Mouse (Mus musculus): ENCODE data around the gene Rrp12. TPM values are rescaled to one million over a fixed set of nuclear protein-coding genes. Genes with fewer than 3 reads are reported as not detected.
A peak's percentile ranks its signal among the peaks of the same experiment; 100 is the strongest.
"Not testable (repeated sequence)": the region's sequence is repeated elsewhere in the genome, so short reads cannot be mapped to it uniquely, and the experiment has no call there.

Rrp12 gene
- polyA plus RNA-seq, 1 experiment from 2014 or later: 19.4 TPM

DNA sequence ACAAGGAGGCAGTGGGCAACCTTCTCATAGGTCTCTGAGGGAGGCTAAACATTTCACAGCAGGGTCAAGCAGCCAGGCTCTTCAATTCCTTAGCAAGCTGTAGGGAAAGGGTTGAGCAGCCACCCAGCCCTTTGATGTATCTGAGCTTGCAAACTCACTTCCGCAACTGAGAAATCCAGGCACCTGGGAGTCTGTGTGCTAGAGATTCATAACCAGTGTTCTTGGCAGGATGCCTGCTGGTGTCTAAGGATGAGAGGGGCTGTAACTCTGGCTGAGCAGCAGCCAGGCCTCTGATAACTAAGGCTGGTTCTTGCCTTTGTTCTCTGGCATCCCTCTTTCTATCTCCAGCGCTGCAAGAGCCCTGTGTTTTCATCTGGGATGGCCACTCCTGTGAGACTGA, 5.7 kb upstream of the Rrp12 start:
- 53% methylated on average over 2 of the region's 2 CpGs for WGBS

GRCm38 (mm10) chr19:41900495-41901090, 4.6 kb upstream of the Rrp12 start:
- 90% methylated on average over 8 of the region's 8 CpGs for WGBS
- H3K27ac ChIP-seq (replicated peaks): no peak overlapping the region
- no peaks in the 10 kb centered on the region for H3K9me3 ChIP-seq

More for the DNA sequence above, 5.7 kb upstream of the Rrp12 start:
- Histone ChIP-seq H3K36me3 (no peaks in the 10 kb centered on the region), H3K4me1 (replicated peaks) (peaks cover 2% of the 10 kb centered on the region; the same call in 1 of the 2 replicates), H3K9me3 (no peaks in the 10 kb centered on the region), H3K9ac (no peak overlapping the region), H3K27ac (replicated peaks) (no peak overlapping the region), H3K4me3 (no peak overlapping the region), H3K4me2 (no peak overlapping the region), H3K27me3 (no peaks in the 10 kb centered on the region)
- ATAC-seq (ENCODE audit: low FRiP score, low read depth): no peak

DNA sequence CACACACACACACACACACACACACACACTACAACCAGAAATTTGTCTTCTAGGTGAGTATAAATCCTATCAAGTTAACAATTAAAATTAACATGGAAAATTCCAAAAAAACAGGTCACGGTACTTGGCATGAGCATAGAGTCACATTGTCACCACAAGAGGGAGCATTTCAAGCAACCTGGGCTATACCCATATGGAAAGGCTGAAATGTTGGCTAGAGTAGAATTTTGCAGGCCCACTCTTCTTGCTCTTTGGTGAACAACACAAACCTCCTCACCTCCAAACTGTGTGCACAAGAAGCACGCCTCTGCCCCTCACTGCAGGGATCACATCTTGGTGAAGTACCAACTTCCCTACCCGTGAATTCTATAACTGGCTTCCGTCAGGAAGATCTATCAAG, 2.9 kb upstream of the Rrp12 start:
- Histone ChIP-seq H3K9ac (no peak overlapping the region), H3K9me3 (no peaks in the 10 kb centered on the region), H3K36me3 (no peaks in the 10 kb centered on the region), H3K4me2 (no peak overlapping the region), H3K4me3 (no peak overlapping the region), H3K4me1 (replicated peaks) (peaks cover 19% of the 10 kb centered on the region), H3K27me3 (no peaks in the 10 kb centered on the region), H3K27ac (replicated peaks) (no peak overlapping the region)
- no peak for ATAC-seq (ENCODE audit: low FRiP score, low read depth)
- WGBS: 57% methylated on average over 4 of the region's 4 CpGs

More at GRCm38 (mm10) chr19:41900495-41901090, 4.6 kb upstream of the Rrp12 start:
- H3K9ac ChIP-seq: no peak overlapping the region
- no peak for ATAC-seq (ENCODE audit: low FRiP score, low read depth)
- H3K4me1 ChIP-seq (replicated peaks): peaks cover 7% of the 10 kb centered on the region
- H3K36me3 ChIP-seq: no peaks in the 10 kb centered on the region
- no peak overlapping the region for H3K4me3 ChIP-seq
- H3K4me2 ChIP-seq: no peak overlapping the region
- no peaks in the 10 kb centered on the region for H3K27me3 ChIP-seq

GRCm38 (mm10) chr19:41896319-41896711, 342 bp upstream of the Rrp12 start:
- no peaks in the 10 kb centered on the region for H3K9me3 ChIP-seq
- peaks cover 6% of the 10 kb centered on the region; the same call in 1 of the 2 replicates for H3K36me3 ChIP-seq
- peak; percentile 61; the same call in 1 of the 2 replicates for ATAC-seq (ENCODE audit: low FRiP score, low read depth)
- peak overlapping the region; percentile 94 for H3K4me3 ChIP-seq
- no peaks in the 10 kb centered on the region for H3K27me3 ChIP-seq
- H3K27ac ChIP-seq (replicated peaks): peak overlapping the region; percentile 60
- peak overlapping the region; percentile 63 for H3K9ac ChIP-seq
- 17% methylated on average over 18 of the region's 18 CpGs for WGBS
- H3K4me2 ChIP-seq: peak overlapping the region; percentile 81
- H3K4me1 ChIP-seq (replicated peaks): peaks cover 19% of the 10 kb centered on the region

DNA sequence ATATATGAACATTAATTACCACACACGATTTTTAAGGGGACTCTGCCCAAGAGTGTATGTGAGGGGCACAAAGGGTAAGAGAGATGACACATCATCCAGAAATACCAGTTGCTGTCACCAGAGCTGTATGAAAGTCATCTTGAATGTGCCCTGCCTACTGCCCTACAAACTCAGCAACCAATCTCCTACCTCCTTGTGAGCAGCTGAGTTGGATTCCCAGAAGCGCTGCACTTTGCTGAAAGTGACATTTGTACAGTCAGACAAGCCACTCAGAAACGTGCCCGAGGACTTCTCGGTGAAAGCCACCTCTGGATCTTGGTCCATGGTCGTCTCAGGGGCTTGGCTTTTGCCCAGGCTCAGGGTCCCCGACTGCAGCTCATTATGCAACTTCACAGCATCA, 1.0 kb downstream of the Rrp12 start:
- 50% methylated on average over 7 of the region's 7 CpGs for WGBS

DNA sequence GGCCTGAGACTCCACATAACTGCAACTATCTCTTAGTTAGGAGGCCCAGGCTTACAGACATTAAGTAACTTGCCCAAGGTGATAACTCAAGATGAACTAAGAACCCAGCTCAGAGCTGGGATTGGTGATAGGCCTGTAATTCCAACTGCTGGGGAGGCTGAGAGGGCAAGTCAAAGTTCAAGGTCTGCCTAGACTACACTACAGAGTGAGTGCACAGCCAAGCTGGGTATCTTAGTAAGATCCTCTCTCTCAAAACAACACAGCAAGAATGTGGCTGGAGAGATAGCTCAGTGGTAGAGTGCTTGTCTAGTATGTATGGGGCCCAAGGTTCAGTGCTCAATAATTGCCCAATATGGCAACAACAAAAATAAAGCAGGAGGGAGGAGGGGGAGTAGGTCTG, 7.8 kb downstream of the Rrp12 start:
- H3K27ac ChIP-seq (replicated peaks): no peak overlapping the region
- H3K4me1 ChIP-seq (replicated peaks): no peaks in the 10 kb centered on the region
- H3K4me3 ChIP-seq: no peak overlapping the region
- no peak overlapping the region for H3K9ac ChIP-seq
- H3K36me3 ChIP-seq: peaks cover 62% of the 10 kb centered on the region
- no peak for ATAC-seq (ENCODE audit: low FRiP score, low read depth)
- H3K4me2 ChIP-seq: no peak overlapping the region
- no peaks in the 10 kb centered on the region for H3K27me3 ChIP-seq
- H3K9me3 ChIP-seq: no peaks in the 10 kb centered on the region

More for the DNA sequence above, 1.0 kb downstream of the Rrp12 start:
- H3K36me3 ChIP-seq: peaks cover 11% of the 10 kb centered on the region; the same call in 1 of the 2 replicates
- peaks cover 19% of the 10 kb centered on the region for H3K4me1 ChIP-seq (replicated peaks)
- H3K4me2 ChIP-seq: peak overlapping the region; percentile 81
- H3K27ac ChIP-seq (replicated peaks): no peak overlapping the region
- H3K27me3 ChIP-seq: no peaks in the 10 kb centered on the region
- no peak for ATAC-seq (ENCODE audit: low FRiP score, low read depth)
- H3K4me3 ChIP-seq: peak overlapping the region; percentile 94
- no peaks in the 10 kb centered on the region for H3K9me3 ChIP-seq
- H3K9ac ChIP-seq: peak overlapping the region; percentile 63; the same call in 1 of the 2 replicates

GRCm38 (mm10) chr19:41883882-41884281, 12.1 kb downstream of the Rrp12 start:
- ATAC-seq (ENCODE audit: low FRiP score, low read depth): no peak
- peaks cover 69% of the 10 kb centered on the region for H3K36me3 ChIP-seq

GRCm38 (mm10) chr19:41881842-41882241, 14.1 kb downstream of the Rrp12 start:
- no peak overlapping the region for H3K4me2 ChIP-seq
- no peak overlapping the region for H3K4me3 ChIP-seq
- no peak overlapping the region for H3K27ac ChIP-seq (replicated peaks)
- H3K9ac ChIP-seq: no peak overlapping the region
- H3K9me3 ChIP-seq: no peaks in the 10 kb centered on the region
- H3K4me1 ChIP-seq (replicated peaks): no peaks in the 10 kb centered on the region
- H3K27me3 ChIP-seq: no peaks in the 10 kb centered on the region
- H3K36me3 ChIP-seq: peaks cover 61% of the 10 kb centered on the region
- WGBS: 99% methylated on average over 4 of the region's 4 CpGs
- no peak for ATAC-seq (ENCODE audit: low FRiP score, low read depth)

More at GRCm38 (mm10) chr19:41883882-41884281, 12.1 kb downstream of the Rrp12 start:
- H3K4me2 ChIP-seq: no peak overlapping the region
- no peak overlapping the region for H3K27ac ChIP-seq (replicated peaks)
- H3K9me3 ChIP-seq: no peaks in the 10 kb centered on the region
- H3K4me1 ChIP-seq (replicated peaks): no peaks in the 10 kb centered on the region
- WGBS: 93% methylated on average over 9 of the region's 9 CpGs
- no peak overlapping the region for H3K4me3 ChIP-seq
- no peak overlapping the region for H3K9ac ChIP-seq
- no peaks in the 10 kb centered on the region for H3K27me3 ChIP-seq

DNA sequence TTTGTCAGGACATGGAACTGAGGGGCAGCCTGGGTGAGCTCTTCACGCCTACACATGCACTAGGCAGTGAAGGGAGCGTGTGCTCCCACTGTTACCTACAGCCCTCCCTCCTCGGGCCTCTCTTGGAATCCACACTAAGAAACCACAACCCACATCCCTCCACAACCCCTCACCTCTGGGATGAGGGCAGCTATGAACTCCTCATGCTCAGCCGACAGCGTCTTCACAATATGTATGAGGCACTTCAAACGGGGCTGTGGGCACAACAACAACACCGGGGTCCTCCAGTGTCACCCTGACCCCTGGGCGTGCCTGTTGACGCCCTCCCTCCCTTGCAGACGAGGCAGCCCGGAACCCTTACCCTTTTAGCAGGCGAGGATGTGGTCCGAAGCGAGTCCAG, 21.6 kb downstream of the Rrp12 start:
- peaks cover 69% of the 10 kb centered on the region for H3K36me3 ChIP-seq

DNA sequence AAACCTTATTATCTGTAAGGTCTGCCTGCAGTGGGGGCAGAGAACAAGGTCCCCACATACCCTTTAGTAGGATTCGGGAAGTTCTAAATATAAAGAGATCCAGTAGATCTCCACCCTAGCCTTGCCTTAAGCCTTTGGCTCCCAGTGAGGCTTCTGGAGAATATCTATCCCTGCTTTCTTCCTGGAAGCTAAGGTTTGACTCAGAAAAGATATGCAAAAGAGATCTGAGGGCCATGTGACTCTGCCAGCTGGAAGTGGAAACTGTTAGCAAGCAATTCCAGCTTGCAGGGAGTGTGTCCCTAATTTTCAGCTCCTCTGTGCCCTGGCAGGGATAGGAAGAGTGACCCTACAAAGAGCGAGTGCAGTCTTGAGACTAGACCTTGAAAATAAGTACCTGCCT, 23.7 kb downstream of the Rrp12 start:
- H3K27me3 ChIP-seq: no peaks in the 10 kb centered on the region
- peaks cover 77% of the 10 kb centered on the region for H3K36me3 ChIP-seq
- H3K4me2 ChIP-seq: no peak overlapping the region
- H3K9me3 ChIP-seq: no peaks in the 10 kb centered on the region
- H3K9ac ChIP-seq: no peak overlapping the region
- H3K4me3 ChIP-seq: no peak overlapping the region
- H3K4me1 ChIP-seq (replicated peaks): no peaks in the 10 kb centered on the region
- no peak overlapping the region for H3K27ac ChIP-seq (replicated peaks)
- 90% methylated on average over 2 of the region's 2 CpGs for WGBS
- no peak for ATAC-seq (ENCODE audit: low FRiP score, low read depth)

More for the DNA sequence above, 21.6 kb downstream of the Rrp12 start:
- Histone ChIP-seq H3K4me1 (replicated peaks) (no peaks in the 10 kb centered on the region), H3K9ac (no peak overlapping the region), H3K27me3 (no peaks in the 10 kb centered on the region), H3K4me3 (no peak overlapping the region), H3K4me2 (no peak overlapping the region), H3K9me3 (no peaks in the 10 kb centered on the region), H3K27ac (replicated peaks) (no peak overlapping the region)
- ATAC-seq (ENCODE audit: low FRiP score, low read depth): no peak
- WGBS: 94% methylated on average over 14 of the region's 14 CpGs

GRCm38 (mm10) chr19:41869946-41870345, 26.0 kb downstream of the Rrp12 start:
- WGBS: 86% methylated on average over 5 of the region's 5 CpGs
- not testable (repeated sequence) for H3K4me2 ChIP-seq; H3K4me1 ChIP-seq (replicated peaks); H3K4me3 ChIP-seq; ATAC-seq (ENCODE audit: low FRiP score, low read depth); H3K9me3 ChIP-seq; H3K9ac ChIP-seq; H3K27ac ChIP-seq (replicated peaks); H3K27me3 ChIP-seq
- H3K36me3 ChIP-seq: peaks cover 75% of the 10 kb centered on the region

DNA sequence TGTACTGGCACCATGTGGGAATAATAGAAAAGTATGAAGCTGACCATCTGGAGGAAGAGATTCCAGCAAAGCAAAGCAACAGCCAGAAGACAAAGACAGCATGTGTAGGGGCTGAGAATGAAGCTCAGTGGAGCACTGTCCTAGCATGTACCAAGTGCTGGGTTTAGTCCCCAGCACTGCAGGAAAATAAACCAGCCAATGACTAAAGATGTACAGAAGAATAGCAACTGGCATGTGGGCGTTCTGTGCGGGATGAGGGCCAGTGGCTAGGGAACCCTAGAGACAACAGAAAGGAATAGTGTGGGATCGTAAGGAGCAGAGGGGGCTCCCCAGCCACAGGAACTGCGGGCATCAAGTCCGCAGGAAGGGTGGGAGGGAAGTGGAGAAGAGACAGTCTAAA, 26.7 kb downstream of the Rrp12 start:
- Histone ChIP-seq H3K4me2 (no peak overlapping the region), H3K9ac (no peak overlapping the region), H3K27me3 (no peaks in the 10 kb centered on the region), H3K9me3 (no peaks in the 10 kb centered on the region), H3K36me3 (peaks cover 71% of the 10 kb centered on the region), H3K4me3 (no peak overlapping the region), H3K27ac (replicated peaks) (no peak overlapping the region), H3K4me1 (replicated peaks) (no peaks in the 10 kb centered on the region)
- ATAC-seq (ENCODE audit: low FRiP score, low read depth): no peak
- WGBS: 96% methylated on average over 5 of the region's 5 CpGs

- H3K27ac ChIP-seq (replicated peaks): no peak overlapping the region
- H3K4me1 ChIP-seq (replicated peaks): no peaks in the 10 kb centered on the region
- peaks cover 73% of the 10 kb centered on the region for H3K36me3 ChIP-seq
- no peaks in the 10 kb centered on the region for H3K9me3 ChIP-seq
- no peak overlapping the region for H3K4me3 ChIP-seq
- WGBS: 91% methylated on average over 8 of the region's 8 CpGs
- H3K27me3 ChIP-seq: no peaks in the 10 kb centered on the region
- no peak overlapping the region for H3K4me2 ChIP-seq
- no peak for ATAC-seq (ENCODE audit: low FRiP score, low read depth)
- no peak overlapping the region for H3K9ac ChIP-seq
These were observed 29.3 kb downstream of the Rrp12 start for GRCm38 (mm10) chr19:41866707-41867106.

All from hindbrain, embryonic 15.5 days (tissue).